Mouse (Mus musculus) lung, embryonic 16.5 days (tissue): Measurements from ENCODE around the gene Slc44a5. TPM values are rescaled to one million over a fixed set of nuclear protein-coding genes. Genes with fewer than 3 reads are reported as not detected.

Experiments used
- ATAC-seq: fragments of 200-750 bp; cut with Nextera tagmentation; 2 replicates; pipeline ENCODE4 v1.8.0; 2017; ENCODE audit warnings: low read depth, mild to moderate bottlenecking, moderate library complexity
- H3K27ac ChIP-seq: fragments of 300-500 bp; sonication (generic); 2 replicates; pipeline ENCODE4 v1.5.1; 2014; ENCODE audit warnings: mild to moderate bottlenecking, control low read depth, low read length
- H3K27me3 ChIP-seq: fragments of 300-500 bp; sonication (generic); 2 replicates; pipeline ENCODE4 v1.6.1; 2014; ENCODE audit warnings: low read depth, low read length, mixed read lengths; ENCODE audit not compliant: control insufficient read depth, insufficient read depth
- H3K36me3 ChIP-seq: fragments of 300-500 bp; sonication (generic); 2 replicates; pipeline ENCODE4 v1.6.1; 2014; ENCODE audit warnings: low read length; ENCODE audit not compliant: control insufficient read depth, insufficient read depth
- H3K4me1 ChIP-seq: fragments of 300-500 bp; sonication (generic); replicated peaks from 2 replicates; pipeline ENCODE4 v1.6.1; 2014; ENCODE audit warnings: low read length, mixed read lengths; ENCODE audit not compliant: control insufficient read depth, insufficient read depth
- H3K4me2 ChIP-seq: fragments of 300-500 bp; sonication (generic); 2 replicates; pipeline ENCODE4 v1.6.1; 2014; ENCODE audit warnings: low read depth, low read length, control low read depth
- H3K4me3 ChIP-seq: fragments of 300-500 bp; sonication (generic); 2 replicates; pipeline ENCODE4 v1.5.1; 2014; ENCODE audit warnings: mild to moderate bottlenecking, low read length, control low read depth
- H3K9ac ChIP-seq: fragments of 300-500 bp; sonication (generic); 2 replicates; pipeline ENCODE4 v1.6.1; 2014; ENCODE audit warnings: low read length, control low read depth
- H3K9me3 ChIP-seq: fragments of 300-500 bp; sonication (generic); 2 replicates; pipeline ENCODE4 v1.6.1; 2016; ENCODE audit warnings: low read length; ENCODE audit not compliant: control insufficient read depth
- WGBS: fragments of 180-500 bp; shearing (Covaris S2); extraction: QIAGEN DNeasy Blood & Tissue Kit; methylation state at CpG from one replicate; pipeline ENCODE4 v1.1.7; 2014; 5-methylcytosine and 5-hydroxymethylcytosine counted together
- polyA plus RNA-seq: library from polyadenylated mRNA; unstranded; fragments of >200 nt; fragmentation: Nextera tagmentation; extraction: Ambion mirVana; gene quantifications from 2 replicates; pipeline ENCODE4 v1.2.1, GENCODE M21; 2015

Gene Slc44a5
- polyA plus RNA-seq, 1 experiment from 2014 or later, result 0.39 TPM

- Histone ChIP-seq H3K4me3 (no peak overlapping the region), H3K4me2 (no peak overlapping the region), H3K9ac (no peak overlapping the region), H3K36me3 (no peaks in the 10 kb centered on the region), H3K27ac (no peak overlapping the region), H3K27me3 (no peaks in the 10 kb centered on the region), H3K9me3 (no peaks in the 10 kb centered on the region), H3K4me1 (no peaks in the 10 kb centered on the region)
- whole genome bisulfite sequencing, result 48% methylated on average over 16 of the region's 16 CpGs
- ATAC-seq, result no peak
Measured at GRCm38 (mm10) chr3:154305163-154305884, 332.1 kb downstream of the Slc44a5 start.

- WGBS, result 8% methylated on average over 5 of the region's 5 CpGs
- no peak overlapping the region for H3K27ac ChIP-seq
- no peak for ATAC-seq
- H3K4me1 ChIP-seq, result no peaks in the 10 kb centered on the region
- no peaks in the 10 kb centered on the region for H3K9me3 ChIP-seq
- no peaks in the 10 kb centered on the region for H3K36me3 ChIP-seq
- H3K4me2 ChIP-seq, result no peak overlapping the region
- no peak overlapping the region for H3K4me3 ChIP-seq
- H3K9ac ChIP-seq, result no peak overlapping the region
- H3K27me3 ChIP-seq, result peaks cover 11% of the 10 kb centered on the region
Measured at GRCm38 (mm10) chr3:154317651-154318248, 344.5 kb downstream of the Slc44a5 start.

Other genes starting within 250 kb of the Slc44a5 start
- 28.4 and 33.8 TPM in 2 replicates for gene St6galnac3, start 248.3 kb upstream of the Slc44a5 start, polyA plus RNA-seq
- 0.09 TPM in 1 of 2 replicates, not detected in the other for gene Asb17, start 129.2 kb upstream of the Slc44a5 start, polyA plus RNA-seq
- 0.06 and 0.08 TPM in 2 replicates for gene Msh4, start 67.3 kb upstream of the Slc44a5 start, polyA plus RNA-seq
- gene Rabggtb, start 60.4 kb upstream of the Slc44a5 start, polyA plus RNA-seq, result 45.7 and 46.4 TPM in 2 replicates
- 72.6 and 72.7 TPM in 2 replicates for gene Acadm, start 28.8 kb upstream of the Slc44a5 start, polyA plus RNA-seq